Mouse (Mus musculus): ENCODE data around the gene Cyp3a41a. TPM values are rescaled to one million over a fixed set of nuclear protein-coding genes. Genes with fewer than 3 reads are reported as not detected.
"Not testable (repeated sequence)": the region's sequence is repeated elsewhere in the genome, so short reads cannot be mapped to it uniquely, and the experiment has no call there.

The Cyp3a41a gene
- total RNA-seq (2012; rRNA removed), result not detected in 2 replicates
- polyA plus RNA-seq (2012; ENCODE audit: insufficient read depth in 1 of 2, insufficient read length in 2 of 2, low read depth in 1 of 2, low replicate concordance in 2 of 2, missing spikeins in 1 of 2), result not detected

DNA sequence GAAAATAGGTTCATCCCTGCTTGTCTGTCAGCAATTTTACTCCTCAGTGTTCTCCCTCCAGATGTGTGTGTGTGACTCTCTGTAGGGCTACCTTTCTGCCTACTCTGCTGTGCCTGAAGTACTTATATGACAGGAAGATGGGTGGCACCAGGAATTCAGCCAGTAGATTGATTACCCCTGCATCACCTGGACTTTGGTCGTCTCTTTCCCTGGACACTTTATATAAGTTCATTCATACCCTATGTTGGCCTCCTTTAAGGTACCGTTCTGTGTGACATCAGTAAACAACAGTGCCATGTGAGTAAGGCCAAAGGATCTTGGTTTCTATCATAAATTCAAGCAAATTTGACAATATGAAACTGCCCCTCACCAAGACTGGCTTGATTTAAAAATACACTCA is at the start of gene Cyp3a41a:
Cyp3a41a (minus strand) TSS at position 101 of the 400 bp plus-strand sequence.
- DNase-seq (ENCODE audit: low read depth, low spot score); H3K4me3 ChIP-seq (ENCODE audit: control insufficient read depth in 1 of 2, insufficient read depth in 1 of 2, low read depth in 2 of 2, low read length in 2 of 2); H3K9me3 ChIP-seq (replicated peaks; ENCODE audit: insufficient read depth, low read length); H3K4me1 ChIP-seq (ENCODE audit: control insufficient read depth in 1 of 2, insufficient read depth in 2 of 2, low read length in 2 of 2); H3K27me3 ChIP-seq (ENCODE audit: control insufficient read depth in 1 of 2, insufficient read depth in 2 of 2, low read length in 2 of 2); H3K79me2 ChIP-seq (ENCODE audit: control insufficient read depth, insufficient read depth, low read length, poor library complexity); H3K27ac ChIP-seq (ENCODE audit: control insufficient read depth, low read depth, low read length); H3K36me3 ChIP-seq (ENCODE audit: control insufficient read depth in 1 of 2, insufficient read depth in 2 of 2, low read length in 2 of 2); H3K9ac ChIP-seq (ENCODE audit: control insufficient read depth, low read depth, low read length, poor library complexity, severe bottlenecking): not testable (repeated sequence)

GRCm38 (mm10) chr5:145737512-145737911 is 17.6 kb upstream of the Cyp3a41a start:
- not testable (repeated sequence) for H3K27ac ChIP-seq (ENCODE audit: control insufficient read depth, low read depth, low read length); H3K36me3 ChIP-seq (ENCODE audit: control insufficient read depth in 1 of 2, insufficient read depth in 2 of 2, low read length in 2 of 2); H3K79me2 ChIP-seq (ENCODE audit: control insufficient read depth, insufficient read depth, low read length, poor library complexity); H3K9me3 ChIP-seq (replicated peaks; ENCODE audit: insufficient read depth, low read length); H3K9ac ChIP-seq (ENCODE audit: control insufficient read depth, low read depth, low read length, poor library complexity, severe bottlenecking); H3K27me3 ChIP-seq (ENCODE audit: control insufficient read depth in 1 of 2, insufficient read depth in 2 of 2, low read length in 2 of 2); H3K4me1 ChIP-seq (ENCODE audit: control insufficient read depth in 1 of 2, insufficient read depth in 2 of 2, low read length in 2 of 2); H3K4me3 ChIP-seq (ENCODE audit: control insufficient read depth in 1 of 2, insufficient read depth in 1 of 2, low read depth in 2 of 2, low read length in 2 of 2); DNase-seq (ENCODE audit: low read depth, low spot score)

- not testable (repeated sequence) for H3K27ac ChIP-seq (ENCODE audit: control insufficient read depth, low read depth, low read length); H3K79me2 ChIP-seq (ENCODE audit: control insufficient read depth, insufficient read depth, low read length, poor library complexity); H3K9ac ChIP-seq (ENCODE audit: control insufficient read depth, low read depth, low read length, poor library complexity, severe bottlenecking); H3K4me3 ChIP-seq (ENCODE audit: control insufficient read depth in 1 of 2, insufficient read depth in 1 of 2, low read depth in 2 of 2, low read length in 2 of 2); H3K9me3 ChIP-seq (replicated peaks; ENCODE audit: insufficient read depth, low read length); H3K27me3 ChIP-seq (ENCODE audit: control insufficient read depth in 1 of 2, insufficient read depth in 2 of 2, low read length in 2 of 2); H3K36me3 ChIP-seq (ENCODE audit: control insufficient read depth in 1 of 2, insufficient read depth in 2 of 2, low read length in 2 of 2); H3K4me1 ChIP-seq (ENCODE audit: control insufficient read depth in 1 of 2, insufficient read depth in 2 of 2, low read length in 2 of 2); DNase-seq (ENCODE audit: low read depth, low spot score)
Measured at GRCm38 (mm10) chr5:145714296-145714695, 5.6 kb downstream of the Cyp3a41a start.

DNA sequence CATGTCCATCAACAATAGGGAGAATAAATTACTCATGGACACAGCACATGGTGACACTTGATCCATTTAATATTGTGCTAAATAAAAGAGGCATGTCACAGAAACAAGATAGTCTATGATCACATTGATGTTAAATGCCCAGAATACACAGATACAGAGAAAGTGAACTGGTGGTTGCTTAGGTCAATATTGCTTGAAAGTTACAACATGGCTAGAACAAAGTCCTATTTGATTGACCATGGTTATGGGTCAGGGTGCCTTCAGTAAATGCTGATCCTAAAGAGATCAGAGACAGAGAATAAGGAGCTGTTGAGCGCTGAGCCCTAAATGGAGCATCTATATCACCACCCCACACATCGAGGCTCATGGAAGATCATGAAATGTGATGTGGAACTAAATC is 12.6 kb downstream of the Cyp3a41a start:
- H3K9me3 ChIP-seq (replicated peaks; ENCODE audit: insufficient read depth, low read length); H3K27me3 ChIP-seq (ENCODE audit: control insufficient read depth in 1 of 2, insufficient read depth in 2 of 2, low read length in 2 of 2); DNase-seq (ENCODE audit: low read depth, low spot score); H3K4me3 ChIP-seq (ENCODE audit: control insufficient read depth in 1 of 2, insufficient read depth in 1 of 2, low read depth in 2 of 2, low read length in 2 of 2); H3K27ac ChIP-seq (ENCODE audit: control insufficient read depth, low read depth, low read length); H3K9ac ChIP-seq (ENCODE audit: control insufficient read depth, low read depth, low read length, poor library complexity, severe bottlenecking); H3K36me3 ChIP-seq (ENCODE audit: control insufficient read depth in 1 of 2, insufficient read depth in 2 of 2, low read length in 2 of 2); H3K4me1 ChIP-seq (ENCODE audit: control insufficient read depth in 1 of 2, insufficient read depth in 2 of 2, low read length in 2 of 2); H3K79me2 ChIP-seq (ENCODE audit: control insufficient read depth, insufficient read depth, low read length, poor library complexity): not testable (repeated sequence)

DNA sequence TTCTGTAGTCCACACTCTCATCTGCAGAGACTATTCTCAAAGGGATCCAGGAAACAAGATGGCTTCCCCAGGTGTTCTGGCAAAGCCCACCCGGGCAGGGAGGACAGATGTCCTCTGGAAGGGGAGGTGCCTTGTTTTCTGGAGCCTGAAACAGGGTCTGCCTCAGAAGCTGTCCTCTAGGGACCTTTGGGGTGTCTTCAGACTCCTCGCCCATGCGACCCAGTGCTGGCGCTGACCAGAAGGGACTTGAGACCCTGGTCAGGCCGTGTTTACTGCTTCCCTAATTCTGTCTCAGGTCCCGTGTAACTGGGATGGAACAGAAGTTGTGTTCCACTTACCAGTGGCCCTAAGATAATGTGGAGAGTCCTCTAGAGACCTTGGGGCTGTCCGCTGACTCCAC is 57.9 kb downstream of the Cyp3a41a start:
- H3K36me3 ChIP-seq (ENCODE audit: control insufficient read depth in 1 of 2, insufficient read depth in 2 of 2, low read length in 2 of 2), result no peaks in the 10 kb centered on the region
- no peak for TF ChIP-seq CTCF (IDR thresholded peaks at IDR 0.05 in 2 of 3, conservative IDR thresholded peaks at IDR 0.05 in 1 of 3; ENCODE audit: control insufficient read depth in 1 of 3, insufficient read depth in 1 of 3, low read depth in 2 of 3, low read length in 3 of 3, poor library complexity in 1 of 3, severe bottlenecking in 1 of 3)
- no peak for TF ChIP-seq E2F4 (IDR thresholded peaks at IDR 0.05; ENCODE audit: borderline replicate concordance, low read depth, low read length)
- TF ChIP-seq TAL1 (IDR thresholded peaks at IDR 0.05; ENCODE audit: low read length), result no peak
- no peak for TF ChIP-seq KAT2A (conservative IDR thresholded peaks at IDR 0.05; ENCODE audit: low read depth, low read length)
- no peak for TF ChIP-seq UBTF (IDR thresholded peaks at IDR 0.05; ENCODE audit: borderline replicate concordance, insufficient read depth, low read depth, low read length)
- TF ChIP-seq ZKSCAN1 (IDR thresholded peaks at IDR 0.05; ENCODE audit: low read depth, low read length), result no peak
- TF ChIP-seq CHD2 (IDR thresholded peaks at IDR 0.05; ENCODE audit: low read length), result no peak
- TF ChIP-seq HCFC1 (IDR thresholded peaks at IDR 0.05; ENCODE audit: low read depth, low read length), result no peak
- no peak for TF ChIP-seq TBP (IDR thresholded peaks at IDR 0.05; ENCODE audit: low read depth, low read length)
- H3K9me3 ChIP-seq (replicated peaks; ENCODE audit: insufficient read depth, low read length), result no peaks in the 10 kb centered on the region
- no peak for DNase-seq (ENCODE audit: low read depth, low spot score)
- no peaks in the 10 kb centered on the region for H3K27me3 ChIP-seq (ENCODE audit: control insufficient read depth in 1 of 2, insufficient read depth in 2 of 2, low read length in 2 of 2)
- H3K4me1 ChIP-seq (ENCODE audit: control insufficient read depth in 1 of 2, insufficient read depth in 2 of 2, low read length in 2 of 2), result no peaks in the 10 kb centered on the region
- H3K9ac ChIP-seq (ENCODE audit: control insufficient read depth, low read depth, low read length, poor library complexity, severe bottlenecking), result no peak overlapping the region
- H3K4me3 ChIP-seq (ENCODE audit: control insufficient read depth in 1 of 2, insufficient read depth in 1 of 2, low read depth in 2 of 2, low read length in 2 of 2), result no peak overlapping the region
- H3K79me2 ChIP-seq (ENCODE audit: control insufficient read depth, insufficient read depth, low read length, poor library complexity), result no peaks in the 10 kb centered on the region
- H3K27ac ChIP-seq (ENCODE audit: control insufficient read depth, low read depth, low read length), result no peak overlapping the region
